Mouse (Mus musculus): ENCODE results near the gene Ttc30a2.
"Not testable (repeated sequence)": the region's sequence is repeated elsewhere in the genome, so short reads cannot be mapped to it uniquely, and the experiment has no call there.

Gene Ttc30a2

GRCm38 (mm10) chr2:75977752-75978368 is at the start of gene Ttc30a2:
Gene Ttc30a2 (minus strand): TSS chr2:75978170.
- not testable (repeated sequence) for DNase-seq (ENCODE audit: low spot score)

- DNase-seq (ENCODE audit: low spot score): no peak
These were observed 38.9 kb upstream of the Ttc30a2 start for GRCm38 (mm10) chr2:76016890-76017289.

- no peak for DNase-seq (ENCODE audit: low spot score)
These were observed 38.2 kb upstream of the Ttc30a2 start for GRCm38 (mm10) chr2:76016136-76016535.

GRCm38 (mm10) chr2:76015460-76015859 is 37.5 kb upstream of the Ttc30a2 start:
- DNase-seq (ENCODE audit: low spot score): no peak

- DNase-seq (ENCODE audit: low spot score): no peak
These were observed 36.7 kb upstream of the Ttc30a2 start for GRCm38 (mm10) chr2:76014659-76015058.

GRCm38 (mm10) chr2:76006194-76006593 is 28.2 kb upstream of the Ttc30a2 start:
- DNase-seq (ENCODE audit: low spot score): no peak

- no peak for DNase-seq (ENCODE audit: low spot score)
These were observed 24.9 kb upstream of the Ttc30a2 start for GRCm38 (mm10) chr2:76002899-76003298.

- peak; percentile 46 for DNase-seq (ENCODE audit: low spot score)
These were observed 23.4 kb upstream of the Ttc30a2 start for GRCm38 (mm10) chr2:76001392-76001791.

GRCm38 (mm10) chr2:75999636-76000035 is 21.7 kb upstream of the Ttc30a2 start:
- no peak for DNase-seq (ENCODE audit: low spot score)

- no peak for DNase-seq (ENCODE audit: low spot score)
These were observed 20.7 kb upstream of the Ttc30a2 start for GRCm38 (mm10) chr2:75998692-75999091.

- DNase-seq (ENCODE audit: low spot score): no peak
These were observed 19.8 kb upstream of the Ttc30a2 start for GRCm38 (mm10) chr2:75997726-75998125.

GRCm38 (mm10) chr2:75994841-75995240 is 16.9 kb upstream of the Ttc30a2 start:
- DNase-seq (ENCODE audit: low spot score): no peak

GRCm38 (mm10) chr2:75991581-75992205 is 13.7 kb upstream of the Ttc30a2 start:
- no peak for DNase-seq (ENCODE audit: low spot score)

GRCm38 (mm10) chr2:75990885-75991539 is 13.0 kb upstream of the Ttc30a2 start:
- peak; percentile 46 for DNase-seq (ENCODE audit: low spot score)

- no peak for DNase-seq (ENCODE audit: low spot score)
These were observed 11.7 kb upstream of the Ttc30a2 start for GRCm38 (mm10) chr2:75989694-75990093.

GRCm38 (mm10) chr2:75988779-75989363 is 10.9 kb upstream of the Ttc30a2 start:
- DNase-seq (ENCODE audit: low spot score): no peak

- DNase-seq (ENCODE audit: low spot score): no peak
These were observed 10.4 kb upstream of the Ttc30a2 start for GRCm38 (mm10) chr2:75988378-75988777.

GRCm38 (mm10) chr2:75987739-75988138 is 9.8 kb upstream of the Ttc30a2 start:
- DNase-seq (ENCODE audit: low spot score): no peak

- peak; percentile 38 for DNase-seq (ENCODE audit: low spot score)
These were observed 7.2 kb upstream of the Ttc30a2 start for GRCm38 (mm10) chr2:75985124-75985523.

- no peak for DNase-seq (ENCODE audit: low spot score)
These were observed 5.9 kb upstream of the Ttc30a2 start for GRCm38 (mm10) chr2:75983847-75984246.

- no peak for DNase-seq (ENCODE audit: low spot score)
These were observed 5.1 kb upstream of the Ttc30a2 start for GRCm38 (mm10) chr2:75983091-75983490.

GRCm38 (mm10) chr2:75982626-75983025 is 4.7 kb upstream of the Ttc30a2 start:
- no peak for DNase-seq (ENCODE audit: low spot score)

Data from ovary, postnatal 14 days (tissue).